Mouse (Mus musculus) stomach, embryonic 15.5 days (tissue): Measurements from ENCODE around the gene Mpc1. TPM values are rescaled to one million over a fixed set of nuclear protein-coding genes. Genes with fewer than 3 reads are reported as not detected.
A peak's percentile ranks its signal among the peaks of the same experiment; 100 is the strongest.

ENCODE experiments used
- ATAC-seq: fragments of 200-750 bp; cut with Nextera tagmentation; 2 replicates; pipeline ENCODE4 v1.8.0; 2017; ENCODE audit warnings: low read depth, moderate number of reproducible peaks, moderate TSS enrichment; ENCODE audit not compliant: insufficient read depth, low FRiP score
- H3K27ac ChIP-seq: fragments of 300-500 bp; sonication (generic); 2 replicates; pipeline ENCODE4 v1.5.1; 2015; ENCODE audit warnings: mild to moderate bottlenecking, inconsistent platforms
- H3K27me3 ChIP-seq: fragments of 300-500 bp; sonication (generic); replicated peaks from 2 replicates; pipeline ENCODE4 v1.6.1; 2015; ENCODE audit warnings: inconsistent platforms
- H3K36me3 ChIP-seq: fragments of 300-500 bp; sonication (generic); 2 replicates; pipeline ENCODE4 v1.6.1; 2015; ENCODE audit warnings: inconsistent platforms
- H3K4me1 ChIP-seq: fragments of 300-500 bp; sonication (generic); 2 replicates; pipeline ENCODE4 v1.6.1; 2015; ENCODE audit warnings: inconsistent platforms
- H3K4me2 ChIP-seq: fragments of 300-500 bp; sonication (generic); 2 replicates; pipeline ENCODE4 v1.6.1; 2015; ENCODE audit warnings: mild to moderate bottlenecking, inconsistent platforms
- H3K4me3 ChIP-seq: fragments of 300-500 bp; sonication (generic); replicated peaks from 2 replicates; pipeline ENCODE4 v1.5.1; 2015; ENCODE audit warnings: inconsistent platforms
- H3K9ac ChIP-seq: fragments of 300-500 bp; sonication (generic); 2 replicates; pipeline ENCODE4 v1.6.1; 2015; ENCODE audit warnings: inconsistent platforms
- H3K9me3 ChIP-seq: fragments of 300-500 bp; sonication (generic); 2 replicates; pipeline ENCODE4 v1.6.1; 2016; ENCODE audit warnings: inconsistent platforms
- WGBS: fragments of 180-500 bp; shearing (Covaris S2); methylation state at CpG from one replicate; pipeline ENCODE4 v1.1.7; 2015; 5-methylcytosine and 5-hydroxymethylcytosine counted together
- polyA plus RNA-seq: library from polyadenylated mRNA; unstranded; fragments of >200 nt; fragmentation: Nextera tagmentation; extraction: Ambion mirVana; gene quantifications from 2 replicates; pipeline ENCODE4 v1.2.1, GENCODE M21; 2015

Gene Mpc1
- polyA plus RNA-seq, 1 experiment from 2014 or later, result 195 TPM

DNA sequence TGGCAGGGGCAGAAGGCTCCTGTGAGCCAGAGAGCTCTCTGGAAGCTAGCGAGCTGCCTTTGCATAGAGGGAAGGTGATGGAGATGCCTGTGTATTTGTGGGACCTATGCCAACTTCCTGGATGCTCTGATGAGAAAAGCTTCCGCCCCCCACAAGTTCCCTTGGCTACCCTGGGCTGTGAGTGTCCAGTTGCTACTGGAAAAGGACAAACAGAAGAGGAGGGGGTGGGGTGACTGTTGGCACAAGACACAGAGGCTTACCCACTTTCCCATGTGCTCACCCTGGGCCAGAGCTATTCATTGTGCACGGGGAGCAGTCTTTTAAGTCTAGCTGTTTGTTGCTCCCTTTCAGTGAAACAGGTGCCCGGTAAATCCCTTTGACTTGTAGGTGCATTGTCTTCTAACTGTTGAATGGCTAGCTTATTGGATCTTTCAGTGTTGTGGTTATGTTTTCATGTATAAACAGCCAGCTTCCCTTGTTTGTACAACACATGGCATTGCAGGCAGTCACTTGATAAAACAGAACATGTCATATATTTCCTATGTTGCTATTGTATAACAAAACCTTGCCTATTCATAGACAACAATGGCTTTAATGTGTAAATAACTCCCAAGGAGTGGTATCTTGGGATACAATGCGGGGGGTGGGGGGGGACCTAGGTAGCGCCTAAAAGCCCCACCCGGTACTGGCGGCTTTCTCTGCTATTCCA lies 57.1 kb downstream of the Mpc1 start:
- Histone ChIP-seq H3K27me3 (peaks cover 42% of the 10 kb centered on the region), H3K9ac (no peak overlapping the region), H3K4me3 (peak overlapping the region; percentile 48), H3K36me3 (no peaks in the 10 kb centered on the region), H3K4me2 (peak overlapping the region; percentile 98), H3K4me1 (peaks cover 13% of the 10 kb centered on the region), H3K27ac (no peak overlapping the region), H3K9me3 (no peaks in the 10 kb centered on the region)
- ATAC-seq, result no peak
- 33% methylated on average over 8 of the region's 8 CpGs for WGBS

DNA sequence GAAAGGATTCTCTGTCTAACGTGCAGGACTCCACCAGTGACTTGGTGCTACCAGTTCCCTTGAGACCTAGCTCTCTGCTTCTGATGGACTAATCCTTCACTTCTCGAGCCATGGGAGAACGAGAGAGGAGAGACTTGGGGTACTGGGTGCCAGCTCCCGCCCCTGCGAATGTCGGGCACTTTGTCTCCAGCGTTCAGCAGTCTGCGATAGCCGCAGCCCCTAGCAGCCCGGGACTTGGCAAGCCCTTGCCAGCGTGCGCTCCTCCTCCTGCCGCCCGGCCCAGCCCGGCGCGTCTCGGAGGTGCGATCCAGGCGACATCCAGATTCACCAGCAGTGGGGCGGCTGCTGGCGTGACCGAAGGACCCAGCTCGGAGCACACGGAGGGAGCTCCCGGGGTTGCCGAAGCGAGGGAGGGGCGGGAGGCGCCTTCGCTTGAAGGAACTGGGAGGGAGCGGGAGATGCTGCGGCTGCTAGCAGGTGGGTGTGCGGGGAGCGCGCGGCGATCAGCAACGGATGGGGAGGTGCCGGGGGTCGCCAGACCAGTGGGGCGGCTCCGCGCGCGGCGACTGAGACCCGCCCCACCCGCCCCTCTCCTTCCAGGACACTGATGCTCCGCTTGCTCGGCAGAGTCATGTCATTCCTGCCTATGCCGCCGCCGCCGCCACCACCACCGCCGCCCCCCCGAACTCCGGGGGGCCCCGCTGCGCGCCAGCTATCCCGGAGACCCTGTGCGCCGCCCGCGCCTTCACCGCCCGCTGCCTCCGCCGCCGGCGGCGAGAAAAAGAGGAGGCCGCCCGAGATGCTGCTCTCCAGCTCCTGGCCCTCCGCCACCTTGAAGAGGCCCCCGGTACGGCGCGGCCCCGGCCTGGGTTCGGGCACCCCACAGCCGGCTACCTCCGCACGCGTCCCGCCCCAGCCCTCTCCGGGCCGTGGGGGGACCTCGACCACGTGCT lies 58.0 kb downstream of the Mpc1 start:
- Histone ChIP-seq H3K4me2 (peak overlapping the region; percentile 98), H3K4me3 (peak overlapping the region; percentile 48), H3K27ac (no peak overlapping the region), H3K4me1 (peaks cover 13% of the 10 kb centered on the region), H3K9me3 (no peaks in the 10 kb centered on the region), H3K9ac (peak overlapping the region; percentile 42), H3K36me3 (no peaks in the 10 kb centered on the region), H3K27me3 (peaks cover 42% of the 10 kb centered on the region)
- ATAC-seq, result 0 out of 2 replicates have a peak, but pooled peaks have one; percentile 40
- under 1% methylated on average over 62 of the region's 92 CpGs for WGBS

DNA sequence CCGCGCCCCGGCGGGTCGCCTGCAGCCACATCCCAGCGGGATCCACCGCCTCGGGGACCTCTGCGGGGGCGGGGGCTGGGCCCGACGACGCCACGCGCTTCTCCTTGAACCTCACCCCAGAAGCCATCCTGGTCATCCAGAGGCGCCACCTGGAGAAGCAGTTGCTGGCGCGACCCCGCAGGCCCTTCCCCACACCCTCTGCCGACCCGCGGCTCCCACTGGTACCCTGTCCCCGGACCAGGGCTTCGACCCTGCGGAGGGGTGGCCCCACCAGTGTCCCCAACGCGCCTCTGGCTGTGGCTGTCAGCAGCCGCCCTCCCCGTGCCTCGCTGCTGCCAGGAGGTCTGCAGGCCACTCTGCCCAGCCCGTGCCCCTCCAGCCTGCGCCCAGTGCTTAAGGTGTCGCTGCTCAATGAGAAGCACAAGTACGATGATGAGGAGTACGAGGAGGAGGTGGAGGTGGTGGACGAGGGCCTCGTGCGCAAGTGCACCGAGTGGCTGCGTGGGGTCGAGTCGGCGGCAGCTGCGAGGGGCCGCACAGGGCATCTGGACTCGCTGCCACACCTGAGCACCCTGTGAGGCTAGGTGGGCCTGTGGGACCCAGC lies 58.8 kb downstream of the Mpc1 start:
- 18% methylated on average over 43 of the region's 46 CpGs for WGBS
- peaks cover 42% of the 10 kb centered on the region for H3K27me3 ChIP-seq
- peak overlapping the region; percentile 98 for H3K4me2 ChIP-seq
- no peak overlapping the region for H3K27ac ChIP-seq
- ATAC-seq, result no peak
- no peaks in the 10 kb centered on the region for H3K36me3 ChIP-seq
- peaks cover 13% of the 10 kb centered on the region for H3K4me1 ChIP-seq
- peak overlapping the region; percentile 48 for H3K4me3 ChIP-seq
- no peak overlapping the region for H3K9ac ChIP-seq
- H3K9me3 ChIP-seq, result no peaks in the 10 kb centered on the region

DNA sequence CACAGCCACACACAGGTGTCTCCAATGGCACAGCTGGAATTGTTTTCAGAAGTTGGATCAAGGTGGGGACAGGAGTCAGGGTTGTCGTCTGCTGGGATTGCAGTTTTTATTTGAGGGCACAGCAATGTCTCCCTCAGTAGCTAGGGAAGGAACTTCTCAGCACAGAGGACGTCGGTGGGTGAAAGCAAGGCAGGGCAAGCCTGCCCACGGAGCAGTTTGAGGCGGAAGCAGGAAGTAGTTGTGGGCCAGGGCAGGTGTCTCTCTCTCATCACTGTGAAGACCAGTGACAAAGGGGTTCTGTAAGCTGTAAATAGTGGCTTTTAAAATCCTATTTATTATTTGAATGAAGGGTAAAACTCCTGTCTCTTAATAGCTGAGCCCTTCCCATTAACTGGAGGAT lies 60.0 kb downstream of the Mpc1 start:
- Histone ChIP-seq H3K4me3 (no peak overlapping the region), H3K9ac (no peak overlapping the region), H3K4me1 (peaks cover 13% of the 10 kb centered on the region), H3K27ac (no peak overlapping the region), H3K36me3 (no peaks in the 10 kb centered on the region), H3K27me3 (peaks cover 42% of the 10 kb centered on the region), H3K9me3 (no peaks in the 10 kb centered on the region), H3K4me2 (no peak overlapping the region; the same call in 1 of the 2 replicates)
- no peak for ATAC-seq
- 35% methylated on average over 5 of the region's 5 CpGs for WGBS

DNA sequence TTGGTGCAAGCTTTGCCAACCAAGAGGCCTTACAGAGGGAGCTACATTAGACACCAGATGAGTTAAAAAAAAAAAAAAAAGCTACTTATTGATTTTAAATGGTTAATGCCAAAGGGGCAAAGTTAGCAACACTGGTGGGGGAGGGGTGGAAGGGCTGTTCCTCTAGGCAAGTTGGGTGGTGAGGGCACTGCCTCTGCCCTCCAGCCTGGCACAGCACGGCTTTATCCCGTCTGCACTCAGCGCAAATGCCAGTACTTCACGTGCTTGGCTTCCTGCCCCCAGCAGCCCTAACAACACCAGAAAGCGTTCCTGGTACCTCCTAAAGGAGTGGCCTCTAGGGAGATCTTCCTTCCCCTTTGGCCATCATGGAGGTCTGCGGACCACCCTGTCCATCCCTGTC lies 60.7 kb downstream of the Mpc1 start:
- Histone ChIP-seq H3K4me1 (peaks cover 13% of the 10 kb centered on the region), H3K36me3 (no peaks in the 10 kb centered on the region), H3K27ac (no peak overlapping the region), H3K27me3 (peaks cover 42% of the 10 kb centered on the region), H3K4me3 (no peak overlapping the region), H3K9ac (no peak overlapping the region), H3K4me2 (no peak overlapping the region), H3K9me3 (no peaks in the 10 kb centered on the region)
- 83% methylated on average over 6 of the region's 6 CpGs for whole genome bisulfite sequencing
- no peak for ATAC-seq

Other genes with a start within 250 kb of the Mpc1 start
- 0.18 and 0.24 TPM in 2 replicates for gene Gm49673, start 135.1 kb upstream of the Mpc1 start, polyA plus RNA-seq
- gene Rnaset2a, start 134.8 kb upstream of the Mpc1 start, polyA plus RNA-seq, result 32.5 and 34.4 TPM in 2 replicates
- gene Fgfr1op, start 117.4 kb upstream of the Mpc1 start, polyA plus RNA-seq, result 29.5 and 30.2 TPM in 2 replicates
- gene Ccr6, start 46.9 kb upstream of the Mpc1 start, polyA plus RNA-seq, result 0.37 and 1.0 TPM in 2 replicates
- gene Sft2d1, start 28.2 kb downstream of the Mpc1 start, polyA plus RNA-seq, result 72.2 and 75.6 TPM in 2 replicates
- 0.55 and 0.57 TPM in 2 replicates for gene Prr18, start 54.6 kb downstream of the Mpc1 start, polyA plus RNA-seq
- 0.48 and 0.49 TPM in 2 replicates for gene T2, start 73.1 kb downstream of the Mpc1 start, polyA plus RNA-seq
- gene T, start 151.5 kb downstream of the Mpc1 start, polyA plus RNA-seq, result 0.54 and 0.76 TPM in 2 replicates
- 1.4 and 1.5 TPM in 2 replicates for gene Pde10a, start 242.5 kb downstream of the Mpc1 start, polyA plus RNA-seq